Mouse (Mus musculus): ENCODE results near the gene Nek9. TPM values are rescaled to one million over a fixed set of nuclear protein-coding genes. Genes with fewer than 3 reads are reported as not detected.

Gene Nek9
- polyA plus RNA-seq, 1 experiment from 2014 or later = 10.2 TPM

DNA sequence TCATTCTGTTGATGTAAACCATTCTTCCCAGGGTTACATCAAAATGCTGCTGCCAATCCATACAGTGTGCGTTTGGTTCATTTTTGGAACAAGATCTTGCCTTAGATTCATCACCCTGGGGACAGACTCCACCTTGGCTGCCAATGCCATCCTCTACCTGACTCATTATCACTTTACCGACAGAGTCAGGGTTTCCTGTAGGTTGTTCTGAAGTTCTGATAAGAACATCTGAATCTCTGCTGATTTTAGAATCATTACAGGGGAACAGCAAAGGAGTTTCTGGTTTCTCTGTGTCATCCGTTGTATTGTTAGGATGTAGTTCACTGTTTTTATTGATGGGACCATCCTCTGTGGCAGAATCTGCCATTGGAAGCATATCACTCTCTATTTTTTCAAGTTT, 72.9 kb downstream of the Nek9 start:
- no peaks in the 10 kb centered on the region for H3K9me3 ChIP-seq (ENCODE audit: control insufficient read depth)
- 86% methylated on average over 3 of the region's 3 CpGs for WGBS
- H3K27ac ChIP-seq (ENCODE audit: low read depth, low read length) = no peak overlapping the region
- no peaks in the 10 kb centered on the region for H3K36me3 ChIP-seq (ENCODE audit: control insufficient read depth, insufficient read depth)
- no peak overlapping the region for H3K4me2 ChIP-seq (replicated peaks; ENCODE audit: low read depth)
- no peaks in the 10 kb centered on the region for H3K27me3 ChIP-seq (replicated peaks; ENCODE audit: control insufficient read depth, insufficient read depth, low read length)
- ATAC-seq = no peak
- no peak overlapping the region for H3K9ac ChIP-seq (ENCODE audit: low read depth, low read length)
- no peak overlapping the region for H3K4me3 ChIP-seq (ENCODE audit: low read depth, low read length)
- 0 out of 2 replicates have a peak, but pooled peaks cover 3% of the 10 kb centered on the region for H3K4me1 ChIP-seq (replicated peaks; ENCODE audit: control insufficient read depth, insufficient read depth, low read length)
- no peak for TF ChIP-seq CTCF (IDR thresholded peaks at IDR 0.05; ENCODE audit: low read depth)

DNA sequence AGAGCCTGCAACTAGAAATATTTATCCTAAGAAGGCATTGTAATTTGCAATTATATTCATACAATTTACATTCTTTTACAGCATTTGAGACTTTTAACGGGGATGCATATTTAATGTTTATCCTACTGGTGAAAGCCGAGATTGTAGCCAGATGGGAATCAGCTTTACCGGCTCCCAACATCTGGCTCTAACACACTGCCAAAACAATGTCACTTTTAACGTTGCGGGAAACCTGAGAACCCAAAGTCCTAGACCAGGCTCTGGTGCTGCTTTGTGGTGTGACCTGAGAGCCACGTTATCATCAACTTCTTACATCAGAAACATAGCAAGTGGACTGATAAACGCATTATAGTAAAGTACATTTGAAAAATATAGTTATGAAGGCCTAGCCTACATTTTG, 74.2 kb downstream of the Nek9 start:
- no peak for ATAC-seq
- H3K9me3 ChIP-seq (ENCODE audit: control insufficient read depth) = no peaks in the 10 kb centered on the region
- H3K4me3 ChIP-seq (ENCODE audit: low read depth, low read length) = no peak overlapping the region
- WGBS = 48% methylated on average over 7 of the region's 7 CpGs
- H3K27ac ChIP-seq (ENCODE audit: low read depth, low read length) = no peak overlapping the region
- 0 out of 2 replicates have a peak, but pooled peaks cover under 1% of the 10 kb centered on the region for H3K4me1 ChIP-seq (replicated peaks; ENCODE audit: control insufficient read depth, insufficient read depth, low read length)
- H3K36me3 ChIP-seq (ENCODE audit: control insufficient read depth, insufficient read depth) = no peaks in the 10 kb centered on the region
- TF ChIP-seq CTCF (IDR thresholded peaks at IDR 0.05; ENCODE audit: low read depth) = no peak
- no peaks in the 10 kb centered on the region for H3K27me3 ChIP-seq (replicated peaks; ENCODE audit: control insufficient read depth, insufficient read depth, low read length)
- H3K4me2 ChIP-seq (replicated peaks; ENCODE audit: low read depth) = no peak overlapping the region
- H3K9ac ChIP-seq (ENCODE audit: low read depth, low read length) = no peak overlapping the region

DNA sequence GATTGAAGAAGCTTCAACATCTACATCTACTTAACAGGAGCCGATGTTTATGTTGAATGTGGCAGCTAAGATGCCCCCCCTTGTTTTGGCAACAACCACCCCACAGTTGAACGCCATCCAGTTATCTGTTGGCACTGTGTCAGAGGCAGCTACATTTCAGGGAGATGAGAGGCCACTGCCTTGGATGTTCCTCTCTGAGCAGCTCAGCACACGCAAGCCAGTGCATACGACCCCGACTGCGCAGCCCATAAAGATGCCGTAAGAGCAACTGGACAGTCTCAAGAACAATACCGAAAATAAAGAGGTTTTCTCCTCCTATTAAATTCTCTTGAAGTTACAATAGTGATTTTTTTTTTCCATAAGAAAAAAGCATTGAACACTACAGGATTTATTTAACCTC, 74.6 kb downstream of the Nek9 start:
- no peak for ATAC-seq
- Histone ChIP-seq H3K36me3 (ENCODE audit: control insufficient read depth, insufficient read depth) (no peaks in the 10 kb centered on the region), H3K9me3 (ENCODE audit: control insufficient read depth) (no peaks in the 10 kb centered on the region), H3K27me3 (replicated peaks; ENCODE audit: control insufficient read depth, insufficient read depth, low read length) (no peaks in the 10 kb centered on the region), H3K9ac (ENCODE audit: low read depth, low read length) (no peak overlapping the region), H3K27ac (ENCODE audit: low read depth, low read length) (no peak overlapping the region), H3K4me1 (replicated peaks; ENCODE audit: control insufficient read depth, insufficient read depth, low read length) (no peaks in the 10 kb centered on the region), H3K4me3 (ENCODE audit: low read depth, low read length) (no peak overlapping the region), H3K4me2 (replicated peaks; ENCODE audit: low read depth) (no peak overlapping the region)
- TF ChIP-seq CTCF (IDR thresholded peaks at IDR 0.05; ENCODE audit: low read depth) = no peak
- WGBS = 57% methylated on average over 8 of the region's 8 CpGs

DNA sequence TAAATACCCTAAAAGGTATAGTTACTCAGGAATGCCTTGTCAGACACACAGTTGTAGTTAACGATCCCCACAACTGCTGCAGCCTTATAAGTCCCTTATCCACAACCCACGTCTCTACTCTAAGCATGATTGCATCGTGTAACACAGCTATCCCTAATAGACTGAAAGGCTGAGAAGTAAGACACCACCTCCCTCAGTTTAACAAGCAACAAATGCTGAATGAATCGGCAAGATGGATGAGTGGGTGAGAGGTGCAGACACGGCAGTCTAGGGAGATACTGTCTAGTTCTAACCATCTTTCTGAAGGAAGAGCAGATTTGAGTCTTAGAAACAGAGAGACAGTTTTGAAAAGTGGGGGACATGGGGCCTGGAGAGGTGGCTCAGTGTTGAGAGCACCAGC, 76.0 kb downstream of the Nek9 start:
- H3K27me3 ChIP-seq (replicated peaks; ENCODE audit: control insufficient read depth, insufficient read depth, low read length) = no peaks in the 10 kb centered on the region
- ATAC-seq = no peak
- H3K4me3 ChIP-seq (ENCODE audit: low read depth, low read length) = no peak overlapping the region
- no peak overlapping the region for H3K4me2 ChIP-seq (replicated peaks; ENCODE audit: low read depth)
- 77% methylated on average over 5 of the region's 5 CpGs for WGBS
- H3K4me1 ChIP-seq (replicated peaks; ENCODE audit: control insufficient read depth, insufficient read depth, low read length) = no peaks in the 10 kb centered on the region
- no peak overlapping the region for H3K9ac ChIP-seq (ENCODE audit: low read depth, low read length)
- no peak for TF ChIP-seq CTCF (IDR thresholded peaks at IDR 0.05; ENCODE audit: low read depth)
- H3K36me3 ChIP-seq (ENCODE audit: control insufficient read depth, insufficient read depth) = no peaks in the 10 kb centered on the region; the same call in 1 of the 2 replicates
- no peaks in the 10 kb centered on the region for H3K9me3 ChIP-seq (ENCODE audit: control insufficient read depth)
- H3K27ac ChIP-seq (ENCODE audit: low read depth, low read length) = no peak overlapping the region

DNA sequence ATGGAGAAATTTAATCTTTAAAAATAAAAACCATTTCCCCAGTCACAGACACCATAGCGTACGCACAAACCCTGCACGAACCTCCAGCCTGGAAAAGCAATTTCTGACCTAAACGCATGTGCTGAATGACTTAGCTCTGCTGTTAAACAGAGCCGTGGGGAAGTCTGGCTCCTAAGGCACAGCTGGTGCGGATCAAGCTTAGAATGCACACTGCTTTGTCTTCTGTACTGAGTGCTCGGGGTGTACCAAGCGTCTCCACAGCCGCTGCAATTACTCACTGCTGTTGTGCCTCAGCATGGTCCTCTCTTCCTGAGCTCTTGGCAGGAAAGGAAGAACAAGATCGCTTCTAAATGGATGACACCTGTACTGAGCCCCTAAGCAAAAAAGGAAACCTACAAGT, 76.7 kb downstream of the Nek9 start:
- TF ChIP-seq CTCF (IDR thresholded peaks at IDR 0.05; ENCODE audit: low read depth) = no peak
- no peaks in the 10 kb centered on the region for H3K4me1 ChIP-seq (replicated peaks; ENCODE audit: control insufficient read depth, insufficient read depth, low read length)
- no peak overlapping the region; the same call in 1 of the 2 replicates for H3K27ac ChIP-seq (ENCODE audit: low read depth, low read length)
- H3K27me3 ChIP-seq (replicated peaks; ENCODE audit: control insufficient read depth, insufficient read depth, low read length) = no peaks in the 10 kb centered on the region
- no peak for ATAC-seq
- H3K4me3 ChIP-seq (ENCODE audit: low read depth, low read length) = no peak overlapping the region
- no peak overlapping the region for H3K4me2 ChIP-seq (replicated peaks; ENCODE audit: low read depth)
- H3K9ac ChIP-seq (ENCODE audit: low read depth, low read length) = no peak overlapping the region
- 57% methylated on average over 10 of the region's 10 CpGs for WGBS
- no peaks in the 10 kb centered on the region; the same call in 1 of the 2 replicates for H3K36me3 ChIP-seq (ENCODE audit: control insufficient read depth, insufficient read depth)
- H3K9me3 ChIP-seq (ENCODE audit: control insufficient read depth) = no peaks in the 10 kb centered on the region

DNA sequence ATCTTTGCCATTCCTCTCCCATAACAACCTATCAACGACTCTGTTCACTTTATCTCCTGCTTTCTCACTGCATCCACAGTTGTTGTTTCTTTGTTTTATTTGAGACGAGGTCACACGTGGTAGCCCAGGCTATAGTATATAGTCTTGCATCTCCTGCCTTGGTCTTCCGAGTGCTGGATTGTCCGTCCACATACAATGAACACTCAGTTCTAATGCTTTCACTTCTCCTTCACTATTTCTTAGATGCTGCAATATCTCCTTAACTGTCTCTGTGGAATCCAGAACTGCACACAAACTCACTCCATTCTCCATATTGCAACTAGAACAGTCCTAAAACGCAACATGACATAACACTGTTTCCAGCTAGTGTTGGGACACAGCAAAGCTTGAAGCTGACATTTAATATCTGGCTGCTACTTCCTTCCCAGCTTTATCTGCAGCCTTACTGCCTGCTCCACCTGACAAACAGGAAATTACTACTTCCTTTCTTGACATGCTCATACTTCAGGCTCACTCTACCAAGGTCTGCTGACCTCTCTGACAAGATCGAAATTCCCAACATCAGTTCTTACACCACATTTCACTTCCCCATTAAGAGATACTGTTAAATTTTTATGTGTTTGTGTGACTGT, 82.0 kb downstream of the Nek9 start:
- Histone ChIP-seq H3K4me2 (replicated peaks; ENCODE audit: low read depth) (no peak overlapping the region), H3K9me3 (ENCODE audit: control insufficient read depth) (no peaks in the 10 kb centered on the region), H3K9ac (ENCODE audit: low read depth, low read length) (no peak overlapping the region), H3K27me3 (replicated peaks; ENCODE audit: control insufficient read depth, insufficient read depth, low read length) (no peaks in the 10 kb centered on the region), H3K36me3 (ENCODE audit: control insufficient read depth, insufficient read depth) (no peaks in the 10 kb centered on the region; the same call in 1 of the 2 replicates), H3K27ac (ENCODE audit: low read depth, low read length) (0 out of 2 replicates have a peak overlapping the region, but pooled peaks have one; percentile 17), H3K4me1 (replicated peaks; ENCODE audit: control insufficient read depth, insufficient read depth, low read length) (no peaks in the 10 kb centered on the region), H3K4me3 (ENCODE audit: low read depth, low read length) (no peak overlapping the region)
- ATAC-seq = no peak
- 69% methylated on average over 7 of the region's 7 CpGs for WGBS
- no peak for TF ChIP-seq CTCF (IDR thresholded peaks at IDR 0.05; ENCODE audit: low read depth)

Measured in intestine, postnatal 0 days (tissue).